Comparison of ENCODE assay signal across 7 mouse cellular contexts in genomic region chr11:22629991-22630390, GRCm38 (mm10).
DNase-seq lines count a peak whose midpoint lies in the region; ATAC-seq and TF ChIP-seq lines count a peak whose summit lies in the region.

No protein-coding gene starts in this region.

- peak overlapping the region; percentile 30 for H3K9ac ChIP-seq in ES-Bruce4 (ENCODE audit: low read depth, poor library complexity, severe bottlenecking)
- peak overlapping the region; percentile 24; the same call in 1 of the 2 replicates for H3K9ac ChIP-seq in embryonic facial prominence, embryonic 12.5 days
- 0 out of 2 replicates have a peak overlapping the region, but pooled peaks have one; percentile 36 for H3K9ac ChIP-seq in intestine, embryonic 15.5 days
- H3K9ac ChIP-seq in lung, postnatal 0 days (replicated peaks; ENCODE audit: low read depth) = 0 out of 2 replicates have a peak overlapping the region, but pooled peaks have one; percentile 24

- H3K4me1 ChIP-seq in ES-Bruce4 (ENCODE audit: control insufficient read depth, insufficient read depth, low read length) = peaks cover 5% of the 10 kb centered on the region
- no peaks in the 10 kb centered on the region for H3K4me1 ChIP-seq in embryonic facial prominence, embryonic 12.5 days
- peaks cover 21% of the 10 kb centered on the region for H3K4me1 ChIP-seq in intestine, embryonic 15.5 days (replicated peaks)
- peaks cover 13% of the 10 kb centered on the region; the same call in 1 of the 2 replicates for H3K4me1 ChIP-seq in lung, postnatal 0 days (ENCODE audit: insufficient read depth, low read depth, low read length)

- TF ChIP-seq EP300 in ES-Bruce4 (IDR thresholded peaks at IDR 0.05; ENCODE audit: insufficient read depth, low read depth, low read length) = no peak
- TF ChIP-seq EP300 in lung, postnatal 0 days (IDR thresholded peaks at IDR 0.05) = no peak; the same call in 1 of the 2 replicates

- TF ChIP-seq POLR2A in ES-Bruce4 (IDR thresholded peaks at IDR 0.05; ENCODE audit: insufficient read depth, low read length) = no peak

- TF ChIP-seq CTCF in ES-Bruce4 (IDR thresholded peaks at IDR 0.05; ENCODE audit: low read depth, low read length) = no peak
- no peak for TF ChIP-seq CTCF in lung, postnatal 0 days (IDR thresholded peaks at IDR 0.05)

- H3K27ac ChIP-seq in ES-Bruce4 (ENCODE audit: insufficient read depth, low read length) = peak overlapping the region; percentile 47
- peak overlapping the region; percentile 74; the same call in 1 of the 2 replicates for H3K27ac ChIP-seq in embryonic facial prominence, embryonic 12.5 days
- peak overlapping the region; percentile 54 for H3K27ac ChIP-seq in intestine, embryonic 15.5 days
- H3K27ac ChIP-seq in lung, postnatal 0 days (ENCODE audit: low read length) = peak overlapping the region; percentile 96

- ATAC-seq in embryonic facial prominence, embryonic 12.5 days (ENCODE audit: insufficient number of reproducible peaks, insufficient read depth, low FRiP score, low TSS enrichment) = no peak
- peak; percentile 26 for ATAC-seq in intestine, embryonic 15.5 days
- ATAC-seq in lung, postnatal 0 days = peak; percentile 54

- H3K4me3 ChIP-seq in ES-Bruce4 (ENCODE audit: low read depth, low read length) = no peak overlapping the region; the same call in 1 of the 2 replicates
- peak overlapping the region; percentile 22; the same call in 1 of the 2 replicates for H3K4me3 ChIP-seq in embryonic facial prominence, embryonic 12.5 days
- H3K4me3 ChIP-seq in intestine, embryonic 15.5 days (replicated peaks) = peak overlapping the region; percentile 25; the same call in 1 of the 2 replicates
- H3K4me3 ChIP-seq in lung, postnatal 0 days (ENCODE audit: low read depth, low read length) = 0 out of 2 replicates have a peak overlapping the region, but pooled peaks have one; percentile 2

- 61% methylated on average over 4 of the region's 4 CpGs for WGBS in embryonic facial prominence, embryonic 12.5 days
- 40% methylated on average over 4 of the region's 4 CpGs for WGBS in intestine, embryonic 15.5 days
- WGBS in lung, postnatal 0 days = 10% methylated on average over 4 of the region's 4 CpGs

- no peaks in the 10 kb centered on the region for H3K36me3 ChIP-seq in ES-Bruce4 (ENCODE audit: control insufficient read depth, insufficient read depth, low read length, poor library complexity, severe bottlenecking)
- no peaks in the 10 kb centered on the region for H3K36me3 ChIP-seq in embryonic facial prominence, embryonic 12.5 days
- no peaks in the 10 kb centered on the region for H3K36me3 ChIP-seq in intestine, embryonic 15.5 days
- H3K36me3 ChIP-seq in lung, postnatal 0 days (ENCODE audit: insufficient read depth, low read length) = no peaks in the 10 kb centered on the region

- no peaks in the 10 kb centered on the region for H3K27me3 ChIP-seq in ES-Bruce4 (ENCODE audit: control insufficient read depth, insufficient read depth, low read length, poor library complexity, severe bottlenecking)
- no peaks in the 10 kb centered on the region for H3K27me3 ChIP-seq in embryonic facial prominence, embryonic 12.5 days
- no peaks in the 10 kb centered on the region for H3K27me3 ChIP-seq in intestine, embryonic 15.5 days (replicated peaks)
- no peaks in the 10 kb centered on the region for H3K27me3 ChIP-seq in lung, postnatal 0 days (replicated peaks; ENCODE audit: insufficient read depth, low read length)

- peak overlapping the region; percentile 46 for H3K4me2 ChIP-seq in embryonic facial prominence, embryonic 12.5 days (replicated peaks)
- peak overlapping the region; percentile 52 for H3K4me2 ChIP-seq in intestine, embryonic 15.5 days (replicated peaks)
- peak overlapping the region; percentile 45 for H3K4me2 ChIP-seq in lung, postnatal 0 days (replicated peaks; ENCODE audit: low read depth, low read length)

- DNase-seq in lung, postnatal 0 days (ENCODE audit: low spot score) = no peak
- no peak for DNase-seq in adrenal gland, postnatal 25 days
- no peak for DNase-seq in layer of hippocampus, adult 11-12 months (ENCODE audit: low spot score)
- DNase-seq in ovary, postnatal 10 days (ENCODE audit: low spot score) = no peak

- no peaks in the 10 kb centered on the region for H3K9me3 ChIP-seq in ES-Bruce4 (replicated peaks; ENCODE audit: control insufficient read depth, insufficient read depth, low read length, poor library complexity, severe bottlenecking)
- H3K9me3 ChIP-seq in embryonic facial prominence, embryonic 12.5 days = no peaks in the 10 kb centered on the region
- no peaks in the 10 kb centered on the region for H3K9me3 ChIP-seq in intestine, embryonic 15.5 days
- H3K9me3 ChIP-seq in lung, postnatal 0 days (ENCODE audit: low read length) = no peaks in the 10 kb centered on the region
